Mouse (Mus musculus) testis, adult 2 months (tissue): ENCODE data around the gene Gfi1b. TPM values are rescaled to one million over a fixed set of nuclear protein-coding genes. Genes with fewer than 3 reads are reported as not detected.

ENCODE experiments used
- H3K27ac ChIP-seq: fragments of 200-500 bp; 2 replicates; pipeline ENCODE4 v1.5.1; 2012; ENCODE audit warnings: low read depth, low read length; ENCODE audit not compliant: control insufficient read depth, insufficient read depth
- H3K27me3 ChIP-seq: fragments of 200-500 bp; 2 replicates; pipeline ENCODE4 v1.6.1; 2012; ENCODE audit warnings: mild to moderate bottlenecking, low read length, moderate library complexity; ENCODE audit not compliant: control insufficient read depth, insufficient read depth
- H3K36me3 ChIP-seq: fragments of 200-500 bp; 2 replicates; pipeline ENCODE4 v1.6.1; 2012; ENCODE audit warnings: mild to moderate bottlenecking, low read length; ENCODE audit not compliant: control insufficient read depth, insufficient read depth
- H3K4me1 ChIP-seq: fragments of 200-500 bp; 2 replicates; pipeline ENCODE4 v1.6.1; 2012; ENCODE audit warnings: low read length; ENCODE audit not compliant: control insufficient read depth, insufficient read depth
- H3K4me3 ChIP-seq: fragments of 200-500 bp; 2 replicates; pipeline ENCODE4 v1.5.1; 2012; ENCODE audit warnings: low read depth, mild to moderate bottlenecking, low read length, moderate library complexity, mixed read lengths; ENCODE audit not compliant: control insufficient read depth
- CTCF ChIP-seq: fragments of 200-500 bp; IDR thresholded peaks from 2 replicates; pipeline ENCODE4 v1.5.1; 2012; ENCODE audit warnings: low read depth, mild to moderate bottlenecking, inconsistent platforms, low read length, moderate library complexity; ENCODE audit not compliant: control insufficient read depth, insufficient read depth, insufficient replicate concordance
- POLR2A ChIP-seq: fragments of 200-500 bp; IDR thresholded peaks from 2 replicates; pipeline ENCODE4 v1.6.1; 2012; ENCODE audit warnings: low read depth, mild to moderate bottlenecking, inconsistent platforms, low read length, moderate library complexity; ENCODE audit not compliant: control insufficient read depth
- polyA plus RNA-seq: library from polyadenylated mRNA; depleted of rRNA; stranded (reverse); fragments of >200 nt; gene quantifications from 2 replicates; pipeline ENCODE4 v1.2.3, GENCODE M21; 2012

Gene Gfi1b
- polyA plus RNA-seq, 1 experiment, result 1.0 TPM

DNA sequence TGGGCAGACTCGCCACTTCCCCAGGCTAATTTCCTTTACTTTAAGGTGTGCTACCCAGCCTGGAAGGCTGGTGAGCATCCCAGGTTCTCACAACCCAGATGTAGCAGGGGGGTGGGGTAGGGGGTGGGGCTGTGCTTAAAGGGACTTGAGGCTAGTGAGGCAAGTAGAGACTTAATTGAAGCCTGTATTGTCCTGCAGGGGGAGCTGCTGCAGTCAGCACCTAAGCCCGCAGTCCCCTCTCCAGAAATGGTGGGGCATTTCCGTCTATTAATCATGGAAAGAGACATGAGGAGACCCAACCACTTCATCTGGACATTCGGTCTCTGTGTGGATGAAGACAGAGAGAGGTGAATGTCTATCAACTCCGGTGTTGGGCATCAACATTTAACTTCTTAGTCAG lies 5.4 kb downstream of the Gfi1b start:
- peaks cover 2% of the 10 kb centered on the region for H3K4me1 ChIP-seq
- H3K36me3 ChIP-seq, result no peaks in the 10 kb centered on the region
- no peak overlapping the region for H3K4me3 ChIP-seq
- no peaks in the 10 kb centered on the region for H3K27me3 ChIP-seq
- TF ChIP-seq POLR2A (no peak), CTCF (peak; percentile 19; the same call in 1 of the 2 replicates)
- no peak overlapping the region for H3K27ac ChIP-seq

DNA sequence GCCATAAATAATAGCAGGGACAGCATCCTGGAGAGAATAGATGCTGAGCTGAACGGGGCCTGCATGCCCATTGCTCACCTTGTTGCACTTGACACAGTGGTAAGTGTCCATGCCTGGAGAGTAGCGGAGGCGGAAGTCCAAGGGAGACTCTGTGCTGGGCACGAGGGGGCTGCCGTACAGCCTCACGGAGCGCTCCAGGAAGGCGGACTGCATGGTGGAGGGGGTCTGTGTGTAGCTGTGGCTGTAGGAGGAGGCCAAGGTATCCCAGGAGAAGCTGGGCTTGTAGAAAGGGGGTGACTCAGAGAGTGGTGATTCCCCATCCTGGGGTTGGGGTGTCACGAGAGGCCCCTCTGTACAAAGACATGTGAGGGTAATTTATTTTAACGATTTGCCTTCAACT lies 8.2 kb downstream of the Gfi1b start:
- H3K36me3 ChIP-seq, result no peaks in the 10 kb centered on the region
- H3K4me3 ChIP-seq, result no peak overlapping the region
- no peaks in the 10 kb centered on the region for H3K27me3 ChIP-seq
- no peak for TF ChIP-seq CTCF
- TF ChIP-seq POLR2A, result no peak
- no peak overlapping the region for H3K27ac ChIP-seq
- H3K4me1 ChIP-seq, result peaks cover 2% of the 10 kb centered on the region

DNA sequence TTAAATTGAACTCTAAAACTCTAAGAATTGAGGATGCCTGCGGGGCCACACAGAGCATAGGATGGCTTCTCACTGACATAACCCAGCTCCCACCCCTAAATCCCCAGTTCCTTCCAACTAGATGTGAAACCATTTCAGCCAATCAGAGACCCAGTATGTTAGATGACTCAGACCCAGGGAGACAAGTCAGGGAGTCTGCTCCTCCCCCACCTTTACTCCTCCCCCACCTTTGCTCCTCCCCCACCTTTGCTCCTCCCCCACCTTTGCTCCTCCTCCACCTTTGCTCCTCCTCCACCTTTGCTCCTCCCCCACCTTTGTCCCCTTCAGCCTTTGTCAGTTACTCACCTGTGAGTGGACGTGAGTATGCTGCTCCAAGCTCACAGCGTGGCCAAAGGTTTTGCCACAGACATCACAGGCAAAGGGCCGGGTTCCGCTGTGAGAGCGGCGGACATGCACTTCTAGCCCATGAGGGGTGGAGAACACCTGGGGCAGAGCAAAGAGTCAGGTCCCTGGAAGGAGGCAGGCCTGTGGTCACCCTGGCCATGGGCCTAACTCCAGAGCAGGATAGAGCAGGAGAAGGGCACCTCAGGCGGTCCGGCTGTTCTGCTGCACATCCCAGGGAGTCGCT lies 9.2 kb downstream of the Gfi1b start:
- Histone ChIP-seq H3K27me3 (no peaks in the 10 kb centered on the region), H3K36me3 (no peaks in the 10 kb centered on the region), H3K4me1 (peaks cover 2% of the 10 kb centered on the region), H3K4me3 (no peak overlapping the region), H3K27ac (no peak overlapping the region)
- TF ChIP-seq CTCF, result no peak
- no peak for TF ChIP-seq POLR2A

DNA sequence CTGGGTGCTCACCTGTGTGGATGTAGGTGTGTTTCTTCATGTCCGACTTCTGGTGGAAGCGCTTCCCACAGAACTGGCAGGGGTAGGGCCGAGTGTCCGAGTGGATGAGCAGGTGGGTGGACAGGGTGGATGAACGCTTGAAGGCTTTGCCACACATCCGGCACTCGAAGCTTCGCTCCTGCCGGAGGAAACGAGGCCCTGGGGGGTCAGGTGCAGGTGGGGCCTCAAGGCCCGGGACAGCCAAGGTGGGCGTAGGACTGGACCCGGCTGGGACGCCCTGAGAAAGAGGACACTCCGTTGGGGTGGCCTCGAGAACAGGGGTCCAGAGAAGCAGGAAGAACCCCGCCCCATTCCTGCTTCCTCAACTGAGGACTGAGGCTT lies 10.4 kb downstream of the Gfi1b start:
- Histone ChIP-seq H3K4me1 (peaks cover 2% of the 10 kb centered on the region), H3K27me3 (no peaks in the 10 kb centered on the region), H3K27ac (no peak overlapping the region), H3K36me3 (no peaks in the 10 kb centered on the region), H3K4me3 (no peak overlapping the region)
- TF ChIP-seq CTCF (no peak), POLR2A (no peak)

DNA sequence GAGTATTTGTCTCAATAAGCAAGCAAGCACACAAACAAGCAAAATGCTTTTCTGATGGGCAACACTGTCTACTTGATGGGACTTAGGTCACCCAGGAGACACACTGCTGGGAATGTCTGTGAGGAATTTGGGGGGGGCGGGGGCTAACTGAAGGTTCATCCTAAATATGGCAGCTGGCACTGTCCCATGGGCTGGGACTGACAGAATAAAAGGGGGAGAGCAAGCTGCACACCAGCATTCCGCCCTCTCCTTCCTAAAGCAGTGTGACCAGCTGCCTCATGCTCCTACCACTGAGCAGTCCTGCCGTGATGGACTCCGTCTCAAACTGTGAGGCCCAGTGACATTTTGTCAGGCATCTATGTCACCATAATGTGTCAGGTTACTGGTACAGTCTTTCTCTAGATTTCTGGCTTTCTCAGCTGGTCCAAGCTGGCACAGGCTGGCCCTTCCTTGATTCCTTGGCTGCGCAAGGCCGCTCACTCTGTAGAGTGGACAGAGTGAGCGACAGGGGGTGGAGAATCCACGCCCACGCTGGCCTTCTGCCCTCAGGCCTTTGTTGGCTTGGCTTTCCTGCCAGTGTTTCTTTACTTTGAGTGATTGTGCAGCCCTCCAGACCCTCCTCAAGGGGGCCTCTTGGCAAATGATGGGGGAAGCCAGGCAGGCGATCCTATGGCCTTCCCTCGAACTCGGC lies 10.9 kb downstream of the Gfi1b start:
- no peak overlapping the region for H3K4me3 ChIP-seq
- no peak overlapping the region for H3K27ac ChIP-seq

DNA sequence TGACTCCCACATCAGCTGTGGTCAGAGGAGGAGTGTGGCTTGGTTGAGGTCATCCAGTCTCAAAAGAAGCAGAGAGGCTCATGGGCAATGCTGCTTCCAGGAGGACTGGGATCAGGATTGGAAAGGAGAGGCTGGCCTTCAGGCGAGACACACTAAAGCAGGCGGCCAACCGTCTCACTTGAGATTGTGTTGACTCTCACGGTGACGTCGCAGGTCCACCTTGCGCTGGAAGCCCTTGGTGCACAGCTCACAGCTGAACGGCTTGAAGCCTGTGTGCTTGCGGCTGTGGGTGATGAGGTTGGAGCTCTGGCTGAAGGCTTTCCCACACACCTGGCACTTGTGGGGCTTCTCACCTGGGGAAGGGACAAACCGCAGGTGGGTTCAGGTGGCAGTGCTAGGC lies 11.9 kb downstream of the Gfi1b start:
- Histone ChIP-seq H3K27ac (no peak overlapping the region), H3K36me3 (no peaks in the 10 kb centered on the region), H3K4me3 (no peak overlapping the region), H3K4me1 (peaks cover 2% of the 10 kb centered on the region), H3K27me3 (no peaks in the 10 kb centered on the region)
- TF ChIP-seq CTCF (no peak), POLR2A (no peak)

More for the DNA sequence above, 10.9 kb downstream of the Gfi1b start:
- Histone ChIP-seq H3K36me3 (no peaks in the 10 kb centered on the region), H3K27me3 (no peaks in the 10 kb centered on the region), H3K4me1 (peaks cover 2% of the 10 kb centered on the region)
- TF ChIP-seq CTCF (no peak), POLR2A (no peak)

DNA sequence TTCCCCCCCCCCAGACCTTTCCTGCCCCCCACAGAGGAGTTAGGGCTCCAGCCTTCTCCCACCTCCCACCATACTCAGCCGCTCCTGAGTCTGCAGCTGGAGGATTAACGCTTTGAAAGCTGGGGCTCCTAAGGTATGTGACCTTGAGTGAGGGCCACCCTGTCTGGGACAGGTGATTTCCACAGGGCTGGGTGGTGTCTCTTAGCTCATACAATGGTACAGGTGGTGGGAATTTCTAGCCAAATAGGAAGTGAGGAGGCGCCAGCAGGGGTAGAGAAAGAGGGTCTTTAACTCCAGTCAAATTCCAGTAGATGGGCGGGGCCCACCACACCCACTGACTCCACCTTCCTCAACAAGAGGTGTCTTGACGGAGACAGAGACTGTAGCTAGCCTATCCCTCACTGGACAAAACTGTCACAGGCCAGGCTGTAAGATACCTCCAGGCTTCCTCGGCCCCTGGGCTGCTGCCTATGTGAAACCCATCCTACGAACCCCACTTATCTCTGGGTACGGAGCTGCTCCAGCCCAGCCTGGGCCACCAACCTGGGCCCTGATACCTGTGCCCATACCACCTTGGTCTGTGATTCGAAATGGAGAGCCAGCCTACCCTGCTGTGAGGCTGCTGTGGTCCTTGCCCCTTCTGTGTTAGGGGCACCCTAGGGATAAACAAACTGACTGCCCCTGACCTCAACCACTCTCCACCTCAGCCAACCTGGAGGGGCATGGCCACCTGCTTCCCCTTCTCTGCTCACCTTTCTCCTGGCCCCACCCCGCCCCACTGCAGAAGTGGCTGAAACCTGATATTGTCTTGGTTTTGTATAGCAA lies 14.2 kb downstream of the Gfi1b start:
- Histone ChIP-seq H3K4me3 (no peak overlapping the region), H3K4me1 (peaks cover 2% of the 10 kb centered on the region), H3K36me3 (no peaks in the 10 kb centered on the region), H3K27me3 (no peaks in the 10 kb centered on the region), H3K27ac (no peak overlapping the region)
- TF ChIP-seq CTCF, result no peak
- no peak for TF ChIP-seq POLR2A
